Mouse (Mus musculus) ovary, adult 18-20 months (tissue): ENCODE data around the gene Ywhaq.

Experiments
- DNase-seq: peaks from one replicate; pipeline ENCODE4 v3.0.0; 2022; ENCODE audit warnings: low spot score, mixed read lengths

Gene Ywhaq

DNA sequence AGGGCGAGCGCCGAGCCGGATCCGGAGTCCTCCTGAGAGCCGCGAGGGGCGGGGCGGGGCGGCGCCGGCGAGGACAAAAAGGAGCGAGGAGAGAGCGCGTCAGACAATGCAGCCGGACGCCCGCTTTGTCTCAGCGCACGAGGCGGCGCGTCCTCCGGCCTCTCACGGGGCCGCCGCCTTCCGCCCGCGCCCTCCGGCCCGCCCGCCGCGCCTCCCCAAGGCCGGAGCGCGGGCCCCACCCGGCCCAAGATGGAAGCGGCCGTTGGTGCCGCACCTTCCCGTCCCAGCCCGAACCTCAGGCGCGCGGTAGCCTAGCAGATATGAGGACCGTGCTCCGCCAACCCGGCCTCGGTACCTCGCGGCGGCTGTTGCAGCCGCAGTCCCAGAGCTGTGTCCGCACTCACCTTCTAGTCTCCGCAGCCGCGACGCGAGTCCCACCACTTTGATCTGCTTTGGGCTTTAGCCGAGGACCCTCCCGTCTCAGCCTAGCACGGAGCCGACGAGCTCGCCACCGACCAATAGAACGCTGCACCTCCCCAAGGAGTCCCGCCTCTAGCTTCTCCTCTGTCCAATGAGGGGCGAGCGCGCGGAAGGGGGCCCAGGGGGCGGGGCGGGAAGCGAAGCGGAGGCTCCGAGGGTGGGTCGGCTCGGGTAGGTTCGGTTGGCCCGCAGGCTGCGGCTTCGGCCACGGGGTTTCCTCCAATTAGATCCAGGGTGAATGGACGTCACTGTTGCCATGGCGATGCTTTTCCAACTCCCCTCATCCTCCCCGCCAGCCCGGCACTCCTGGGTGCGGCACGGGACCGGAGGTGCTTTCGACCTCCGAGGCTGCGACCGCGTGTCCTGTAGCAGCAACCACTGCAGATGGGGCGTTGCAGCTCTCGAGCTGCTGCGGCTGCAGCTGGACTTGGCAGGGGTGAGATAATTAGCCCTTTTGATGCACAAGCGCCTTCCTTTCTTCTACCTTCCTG is at the start of gene Ywhaq:
Gene Ywhaq (minus strand): TSS at position 538 of the 971 bp plus-strand sequence.
- DNase-seq = peak; percentile 97

DNA sequence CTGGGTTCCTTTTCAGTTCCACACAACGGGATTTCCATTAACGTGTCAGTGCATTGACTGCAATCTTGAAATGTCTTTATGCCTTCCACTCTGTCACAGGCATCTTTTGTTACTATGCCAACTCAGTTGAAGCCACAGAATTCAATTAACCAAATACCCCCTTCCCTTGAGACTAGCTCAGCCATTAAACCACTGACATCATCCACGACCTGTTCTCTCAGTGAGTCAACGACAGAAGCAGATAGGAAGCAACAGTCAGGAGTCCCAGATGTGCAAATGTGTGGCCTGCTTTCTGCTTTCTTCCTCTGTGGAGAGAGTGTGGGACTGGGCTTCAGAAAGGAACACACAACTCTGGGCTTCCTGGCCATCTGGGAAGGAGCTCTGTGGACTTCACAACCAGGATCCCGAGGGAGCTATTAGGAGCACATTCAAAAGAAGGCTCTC is 46.0 kb upstream of the Ywhaq start:
- DNase-seq = no peak

DNA sequence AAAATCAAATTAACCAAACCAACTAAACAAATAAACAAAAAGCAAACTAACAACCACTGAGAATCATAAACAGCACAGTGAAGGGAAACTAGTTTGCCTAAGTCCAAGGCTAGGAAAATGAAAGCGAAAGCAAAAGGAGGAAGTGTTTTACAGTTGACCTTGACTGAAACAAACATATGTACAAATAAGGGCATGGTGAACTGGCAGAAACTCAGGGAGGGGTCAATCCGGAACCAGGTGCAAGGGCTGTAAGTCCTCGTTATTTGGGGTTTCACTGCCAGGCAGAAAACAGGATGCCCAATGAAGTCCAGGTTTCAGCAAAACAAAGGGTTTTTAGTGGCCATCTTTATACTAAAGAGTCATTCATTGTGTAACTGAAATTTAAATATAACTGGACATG is 45.2 kb upstream of the Ywhaq start:
- no peak for DNase-seq

DNA sequence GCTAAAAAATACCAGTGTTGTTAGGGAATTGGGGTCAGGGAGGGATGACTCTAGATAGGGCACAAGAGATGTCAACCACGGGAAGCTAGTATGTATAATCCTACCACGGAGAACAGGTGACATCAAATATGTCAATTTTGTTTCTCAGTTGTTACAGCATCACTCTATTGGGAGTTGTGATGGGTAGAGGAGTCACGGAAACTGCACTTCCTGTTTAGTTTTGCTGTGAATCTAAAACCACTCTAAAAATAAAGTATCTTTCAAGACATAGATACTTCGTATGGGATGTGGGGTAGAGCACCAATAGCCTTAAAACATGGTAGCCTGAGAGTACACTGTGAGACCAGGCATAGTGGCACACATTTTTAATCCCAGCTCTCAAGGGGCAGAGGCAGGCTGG is 42.2 kb upstream of the Ywhaq start:
- no peak for DNase-seq

DNA sequence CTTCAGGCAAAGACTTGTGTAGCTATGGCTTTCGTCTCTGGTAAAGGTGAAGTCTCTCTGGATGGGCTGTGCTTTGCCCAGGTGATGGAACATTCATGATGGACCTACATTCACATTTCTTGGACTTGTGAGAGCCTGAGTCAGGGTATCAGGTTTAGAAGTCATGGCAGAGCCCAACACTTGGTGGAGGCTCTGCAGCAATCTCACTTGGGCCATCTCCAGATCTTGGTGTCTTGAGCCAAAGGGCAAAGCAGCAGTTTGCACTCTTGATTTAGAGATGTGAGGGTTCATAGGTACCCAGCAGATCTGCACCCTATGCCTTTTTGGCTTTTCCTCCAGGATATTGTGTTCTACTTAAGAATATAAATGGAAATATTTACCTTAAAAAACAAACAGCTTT is 38.6 kb upstream of the Ywhaq start:
- no peak for DNase-seq

DNA sequence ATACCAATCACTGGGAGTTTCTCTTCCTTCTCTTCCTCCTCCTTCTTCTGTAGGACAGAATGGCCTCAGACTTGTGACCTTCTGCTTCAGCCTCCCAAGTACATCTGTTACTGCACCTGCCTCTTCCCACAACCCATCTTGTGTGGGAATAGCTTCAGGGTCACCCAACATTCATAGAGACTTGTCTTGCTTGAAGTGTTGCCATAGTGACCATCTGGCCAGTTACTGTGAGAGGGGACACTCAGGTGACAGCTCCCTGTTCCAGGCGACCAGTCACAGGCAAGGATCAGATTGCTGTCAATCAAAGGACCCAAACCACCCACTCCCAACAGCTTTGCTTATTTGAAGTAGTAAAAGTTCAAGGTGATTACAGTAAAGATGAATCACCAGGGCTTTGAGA is 34.3 kb upstream of the Ywhaq start:
- DNase-seq = no peak

DNA sequence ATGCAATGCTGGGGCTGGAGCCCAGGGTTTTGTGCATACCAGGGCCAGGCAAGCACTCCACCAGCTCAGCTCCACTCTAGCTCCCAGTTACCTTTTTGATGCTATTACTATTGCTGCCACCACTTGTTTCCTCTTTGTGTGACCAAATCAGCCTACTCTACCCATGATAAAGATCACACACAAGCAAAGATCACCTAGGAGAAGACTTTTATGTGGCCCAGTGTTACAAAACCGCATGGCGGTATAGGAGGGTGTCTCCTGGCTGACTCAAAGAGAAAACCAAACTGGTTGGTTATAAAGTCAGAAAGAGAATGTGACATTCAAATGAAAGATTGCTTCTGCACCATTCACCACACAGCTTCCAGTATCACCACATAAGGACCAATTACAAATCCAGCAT is 33.9 kb upstream of the Ywhaq start:
- DNase-seq = no peak

DNA sequence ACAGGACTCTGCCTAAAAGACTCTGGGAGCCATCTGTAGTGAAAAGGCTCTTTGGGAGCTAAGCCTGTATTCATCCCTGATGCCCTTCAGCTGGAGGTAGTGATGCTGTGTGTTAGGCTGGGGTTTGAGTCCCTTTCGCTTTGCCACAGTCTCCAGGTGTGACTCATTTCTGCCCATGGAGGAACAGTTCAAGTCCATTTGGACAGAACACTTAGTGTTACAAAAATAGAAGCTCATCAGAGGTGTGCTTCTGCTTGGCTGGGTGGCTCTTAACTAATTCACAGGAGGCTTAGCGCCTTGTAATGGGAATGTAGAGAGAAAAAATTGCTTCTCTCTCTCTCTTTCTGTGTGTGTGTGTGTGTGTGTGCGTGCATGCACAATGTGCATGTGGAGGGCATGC is 26.3 kb upstream of the Ywhaq start:
- DNase-seq = no peak

DNA sequence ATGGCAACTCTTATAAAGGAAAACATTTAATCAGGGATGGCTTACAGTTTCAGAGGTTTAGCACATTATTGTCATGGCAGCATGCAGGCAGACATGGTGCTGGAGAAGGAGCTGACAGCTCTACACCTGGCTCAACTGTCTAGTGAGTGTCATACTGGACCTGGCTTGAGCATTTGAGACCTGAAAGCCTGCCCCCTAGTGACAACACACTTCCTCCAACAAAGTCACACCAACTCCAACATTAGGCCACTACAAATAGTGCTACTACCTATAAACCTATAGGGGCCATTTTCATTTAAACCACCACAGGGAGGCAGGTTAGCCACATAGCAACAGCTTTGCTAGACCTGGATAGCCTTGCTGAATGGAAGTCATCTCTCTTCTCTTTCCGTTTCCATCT is 24.4 kb upstream of the Ywhaq start:
- DNase-seq = no peak

DNA sequence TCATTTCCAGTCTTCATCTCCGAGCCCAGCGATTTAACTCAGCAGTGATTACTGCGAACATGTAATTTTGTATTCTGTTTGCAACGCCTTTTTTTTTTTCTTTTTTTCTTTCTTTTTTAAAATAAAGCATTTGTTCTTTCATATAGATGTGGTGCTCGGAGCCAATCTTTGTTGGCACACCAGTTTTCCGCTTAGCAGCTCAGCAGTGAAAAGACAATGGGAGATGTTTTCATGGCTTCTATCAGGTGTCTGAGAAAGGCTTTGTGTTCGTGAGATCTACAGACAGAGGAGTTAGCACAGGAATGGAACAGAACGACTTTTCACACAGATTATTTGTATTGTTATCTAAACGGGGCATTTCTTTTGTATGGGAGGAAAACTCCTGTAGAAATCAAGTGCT is 22.0 kb upstream of the Ywhaq start:
- no peak for DNase-seq

DNA sequence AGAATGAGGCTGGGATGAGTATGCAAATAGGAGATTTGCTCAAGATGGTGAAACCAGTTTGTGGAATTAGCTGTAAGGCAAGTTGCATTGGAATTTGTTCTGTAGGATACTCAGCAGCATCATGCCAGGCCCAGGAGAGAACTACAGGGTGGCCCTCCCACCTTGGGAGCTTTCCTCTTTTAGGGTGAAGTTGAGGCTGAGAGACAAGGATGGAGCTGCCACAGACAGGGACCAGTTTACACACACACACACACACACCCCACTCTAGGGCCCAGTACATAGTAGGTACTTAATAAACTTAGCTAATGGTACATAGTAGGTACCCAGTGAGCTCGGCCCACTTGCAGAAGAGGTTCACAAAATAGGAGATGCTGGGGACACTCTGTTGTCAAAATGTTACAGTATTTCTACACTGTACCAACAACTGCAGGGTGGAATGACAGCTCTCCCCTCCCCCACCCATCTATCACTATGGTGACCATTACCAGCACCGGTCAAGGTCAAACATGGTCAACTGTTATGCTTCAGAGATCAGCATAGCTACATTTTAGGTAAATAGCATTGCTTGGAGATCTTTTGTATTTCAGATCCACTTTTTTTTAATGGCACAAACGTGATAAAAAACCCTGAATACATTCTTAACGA is 21.4 kb upstream of the Ywhaq start:
- DNase-seq = no peak

DNA sequence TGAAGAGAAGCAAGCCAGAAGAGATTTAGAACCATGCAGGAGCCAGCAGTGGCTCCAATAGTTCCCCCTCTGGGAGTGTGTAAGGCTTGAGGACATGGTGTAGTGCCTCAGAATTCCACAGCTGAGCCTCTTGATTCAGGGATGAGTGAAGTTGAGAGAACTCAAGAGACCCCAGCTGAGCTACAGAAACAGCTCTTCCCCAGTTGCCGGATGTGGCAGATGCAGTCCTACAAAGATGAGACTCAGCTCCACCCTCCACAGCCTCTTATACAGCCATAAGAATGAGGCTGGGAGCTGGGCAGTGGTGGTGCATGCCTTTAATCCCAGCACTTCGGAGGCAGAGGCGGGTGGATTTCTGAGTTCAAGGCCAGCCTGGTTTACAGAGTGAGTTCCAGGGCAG is 20.9 kb upstream of the Ywhaq start:
- DNase-seq = no peak

DNA sequence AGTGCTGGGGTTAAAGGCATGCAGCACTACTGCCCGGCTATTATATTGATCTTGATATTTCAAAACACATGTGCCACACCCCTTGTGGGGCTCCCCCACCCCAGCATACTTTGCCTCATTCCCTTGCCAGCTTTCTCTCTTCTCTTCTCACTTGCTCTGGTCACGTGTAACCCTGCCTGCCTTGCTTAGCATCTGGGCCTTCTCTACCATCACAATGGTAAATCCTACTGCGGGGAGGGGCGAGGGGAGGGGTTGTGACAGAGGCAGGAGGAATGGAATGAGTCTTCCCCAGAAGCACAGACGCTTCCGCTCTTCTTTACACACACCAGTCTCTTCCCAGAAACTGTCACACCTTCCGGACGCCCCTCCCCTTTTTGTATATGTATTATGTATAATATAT is 14.5 kb upstream of the Ywhaq start:
- DNase-seq = no peak

DNA sequence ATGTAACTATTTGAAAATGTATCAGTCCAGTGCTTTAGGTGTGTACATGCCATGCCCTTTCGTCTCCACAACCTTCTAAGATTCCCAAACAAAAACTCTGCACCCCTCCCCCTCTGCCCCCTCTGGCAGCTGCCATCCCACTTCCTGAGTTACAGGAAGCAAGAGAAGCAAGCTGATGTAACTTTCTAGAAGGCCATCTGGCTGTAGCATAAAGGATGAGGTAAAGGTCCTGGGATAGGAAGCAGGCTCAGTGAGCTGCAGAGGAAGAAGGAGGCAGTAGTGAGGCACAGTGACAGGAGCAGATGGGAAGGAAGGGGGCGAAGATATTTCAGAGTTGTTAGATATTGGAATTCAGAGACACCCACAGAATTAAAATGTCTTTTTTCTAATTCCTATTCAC is 13.6 kb upstream of the Ywhaq start:
- DNase-seq = no peak

DNA sequence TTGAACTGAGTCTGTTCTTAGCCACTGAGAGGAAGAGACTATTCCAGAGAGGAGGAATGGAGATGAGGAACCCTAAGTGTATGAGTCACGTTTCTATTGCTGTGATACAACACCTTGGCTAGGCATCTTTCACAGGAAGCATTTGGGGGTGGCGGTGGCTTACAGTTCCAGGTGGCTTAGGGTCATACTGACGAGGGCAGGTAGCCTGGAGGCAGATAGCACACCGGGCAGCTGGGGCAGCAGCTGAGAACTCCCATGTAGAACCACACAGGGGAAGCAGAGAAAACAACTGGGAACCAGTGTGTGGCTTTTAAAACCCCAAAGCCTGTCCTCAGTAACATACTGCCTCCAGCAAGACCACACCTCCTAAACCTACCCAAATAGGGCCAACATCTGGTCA is 12.7 kb upstream of the Ywhaq start:
- DNase-seq = no peak

DNA sequence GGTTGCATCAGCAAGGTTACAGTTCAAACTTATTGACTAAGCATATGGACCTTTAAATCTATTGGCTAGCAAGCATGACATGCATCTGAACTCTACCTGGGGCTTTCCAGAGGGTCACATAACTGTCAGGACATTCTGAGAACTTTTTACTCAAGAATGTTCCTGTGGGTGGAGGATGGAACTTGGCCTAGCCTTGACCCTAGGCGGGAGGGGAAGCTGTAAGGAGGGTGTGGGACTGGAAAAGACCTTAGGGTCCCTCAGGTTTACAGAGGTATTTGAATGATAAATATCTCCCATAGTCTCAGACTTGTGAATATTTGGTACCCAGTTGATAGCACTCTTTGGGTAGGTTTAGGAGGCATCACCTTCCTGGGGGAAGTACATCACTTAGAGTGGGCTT is 11.6 kb upstream of the Ywhaq start:
- no peak for DNase-seq

DNA sequence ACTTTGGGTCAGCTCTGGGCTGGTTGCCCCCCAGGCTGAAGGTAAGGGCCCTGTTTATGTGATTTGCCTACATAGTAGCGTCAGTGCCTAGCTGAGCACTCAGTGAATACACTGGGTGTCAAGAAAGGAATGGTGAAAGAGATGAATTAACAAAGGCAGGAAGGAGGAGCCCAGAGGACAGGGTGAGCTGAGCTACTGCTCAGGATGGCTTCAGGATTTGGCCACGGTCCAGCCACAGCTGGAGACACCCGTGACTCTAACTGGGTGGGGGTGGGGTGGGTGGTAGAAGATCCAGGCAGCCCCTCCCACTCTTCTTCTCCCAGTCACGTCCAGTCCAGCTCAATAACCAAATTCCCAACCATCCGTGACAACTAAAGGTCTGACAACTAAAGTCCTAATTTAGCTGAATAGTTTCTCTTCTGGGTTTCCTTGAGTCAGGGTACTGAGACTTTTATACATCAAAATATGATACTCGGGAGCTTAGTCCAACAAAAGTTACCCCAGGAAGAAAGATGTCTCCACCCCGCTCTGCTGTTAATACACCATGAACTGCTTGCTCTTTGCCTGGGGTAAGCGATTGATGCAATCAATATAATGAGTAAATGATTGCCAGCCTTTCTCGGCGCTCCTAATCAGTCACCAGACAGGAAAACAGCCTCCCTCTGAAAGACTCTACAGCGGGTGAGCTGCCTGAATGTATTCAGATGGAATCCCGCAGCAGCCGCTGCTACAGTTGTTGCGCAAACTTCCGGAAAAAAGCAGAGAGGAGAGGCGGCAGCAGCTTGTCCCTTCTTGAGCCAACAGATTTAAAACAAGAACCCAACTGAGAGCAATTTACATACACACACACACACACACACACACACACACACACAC is 8.9 kb upstream of the Ywhaq start:
- peak; percentile 15 for DNase-seq

DNA sequence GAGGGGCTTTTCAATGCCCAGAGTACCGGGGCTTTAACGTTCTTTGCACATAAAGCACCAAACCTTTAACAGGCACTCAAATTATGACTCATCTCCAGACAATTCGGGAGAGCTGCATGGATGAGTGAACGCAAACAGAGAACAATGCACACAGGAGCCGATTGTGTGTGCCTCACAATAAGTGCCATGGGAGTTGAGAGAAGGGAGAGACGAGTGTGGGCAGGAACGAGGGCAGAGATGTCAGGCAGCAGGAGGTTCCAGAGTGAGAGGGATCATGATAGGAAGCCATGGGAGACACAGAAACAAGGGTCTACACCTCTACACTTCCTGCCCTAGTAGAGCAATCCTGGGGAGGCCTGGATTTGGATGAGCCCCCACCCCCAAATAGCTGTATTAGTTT is 7.2 kb upstream of the Ywhaq start:
- DNase-seq = no peak

DNA sequence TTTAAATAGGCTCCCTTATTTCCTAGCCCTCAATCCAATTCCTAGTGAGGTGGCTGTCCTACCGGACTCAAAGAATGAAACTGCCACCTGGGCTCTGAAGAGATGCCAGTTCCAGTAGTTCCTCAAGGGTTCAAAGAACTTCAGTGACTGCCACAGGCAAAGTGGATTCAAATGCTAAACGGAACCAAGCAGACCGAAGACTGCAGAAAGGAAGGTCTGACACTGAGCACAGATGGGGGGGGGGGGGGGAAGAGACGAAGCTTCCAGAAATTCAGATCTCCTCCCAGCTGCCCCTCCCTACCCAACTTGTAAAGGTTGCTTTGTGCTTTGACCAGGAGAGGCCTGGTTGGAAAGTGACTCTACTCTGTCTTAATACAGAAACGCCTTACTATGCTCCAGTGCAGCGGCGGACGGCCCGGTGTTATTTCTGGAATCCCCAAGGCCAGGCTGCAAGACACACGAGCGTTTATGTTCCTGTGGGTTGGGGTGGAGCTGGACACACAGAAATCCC is 1.2 kb upstream of the Ywhaq start:
- DNase-seq = peak; percentile 16

DNA sequence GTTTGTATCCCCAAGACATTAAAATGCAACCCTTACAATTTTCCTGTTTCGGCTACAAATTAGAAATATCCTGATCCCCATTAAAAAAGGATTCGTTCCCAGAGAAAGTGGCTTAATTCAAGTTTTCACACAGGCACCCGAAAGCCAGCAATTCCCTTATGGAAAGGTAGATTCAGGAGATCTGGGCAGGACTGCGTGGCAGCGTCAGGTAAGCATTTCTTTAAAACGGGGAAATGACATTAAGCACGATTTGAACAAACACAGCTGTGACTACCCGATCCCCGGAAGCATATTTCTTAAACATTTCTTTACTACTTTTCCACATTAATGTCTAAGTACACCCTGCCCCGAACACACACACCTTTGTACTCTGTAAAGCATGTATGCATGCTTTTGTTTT is 646 bp upstream of the Ywhaq start:
- no peak for DNase-seq

DNA sequence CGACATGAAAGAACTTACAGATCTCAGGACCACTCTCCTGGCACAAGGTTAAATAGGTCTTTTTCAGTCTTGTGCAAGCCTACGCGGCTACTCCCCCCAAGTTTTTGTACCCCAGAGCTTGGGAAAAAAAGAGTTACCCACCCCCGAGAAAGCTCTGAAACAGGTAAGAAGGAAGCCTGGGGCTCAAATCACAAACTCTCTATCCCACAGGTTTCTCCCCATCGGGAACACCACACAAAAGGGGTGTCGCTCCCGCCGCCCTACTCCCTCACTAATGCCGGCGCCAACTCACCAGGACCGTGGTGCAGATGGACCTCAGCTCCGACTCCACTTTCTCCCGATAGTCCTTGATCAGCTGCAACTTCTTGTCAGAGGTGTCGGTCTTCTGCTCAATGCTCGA is 931 bp downstream of the Ywhaq start:
- no peak for DNase-seq

DNA sequence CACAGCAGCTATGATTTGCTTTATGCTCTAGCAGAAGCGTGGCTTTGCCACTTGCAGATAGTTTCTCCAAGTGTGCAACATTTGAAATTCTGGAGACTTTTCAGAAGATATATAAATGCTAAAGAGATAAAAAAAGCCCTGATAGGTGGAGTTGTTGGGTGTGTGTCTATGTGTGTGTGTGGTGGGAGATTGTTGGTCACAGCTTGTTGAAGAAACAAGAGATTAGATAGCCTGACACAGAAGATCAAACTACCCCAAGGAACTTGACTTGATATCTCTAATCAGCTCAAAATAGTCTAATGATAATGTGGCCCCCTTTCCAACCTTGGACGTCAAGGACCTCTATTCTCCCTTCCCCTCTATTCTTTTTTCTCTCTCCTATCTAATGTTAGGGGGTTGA is 6.8 kb downstream of the Ywhaq start:
- no peak for DNase-seq
